Mouse (Mus musculus) forebrain, embryonic 11.5 days (tissue): Measurements from ENCODE around the gene Thap4. TPM values are rescaled to one million over a fixed set of nuclear protein-coding genes. Genes with fewer than 3 reads are reported as not detected.

Experiments used
- ATAC-seq: fragments of 200-750 bp; cut with Nextera tagmentation; replicated peaks from 2 replicates; pipeline ENCODE4 v1.8.0; 2017; ENCODE audit warnings: moderate TSS enrichment; ENCODE audit not compliant: low FRiP score
- DNase-seq: peaks from one replicate; pipeline ENCODE4 v3.0.0-alpha.2; 2017; ENCODE audit warnings: low spot score
- H3K27ac ChIP-seq: fragments of 300-500 bp; sonication (generic); 2 replicates; pipeline ENCODE4 v1.5.1; 2014; ENCODE audit warnings: low read depth, low read length
- H3K27me3 ChIP-seq: fragments of 300-500 bp; sonication (generic); 2 replicates; pipeline ENCODE4 v1.6.1; 2014; ENCODE audit warnings: mild to moderate bottlenecking, low read length, mixed read lengths; ENCODE audit not compliant: control insufficient read depth, insufficient read depth
- H3K36me3 ChIP-seq: fragments of 300-500 bp; sonication (generic); 2 replicates; pipeline ENCODE4 v1.6.1; 2014; ENCODE audit warnings: mild to moderate bottlenecking, low read length, moderate library complexity, mixed read lengths; ENCODE audit not compliant: control insufficient read depth, insufficient read depth
- H3K4me1 ChIP-seq: fragments of 300-500 bp; sonication (generic); replicated peaks from 2 replicates; pipeline ENCODE4 v1.6.1; 2014; ENCODE audit warnings: low read length, mixed read lengths; ENCODE audit not compliant: control insufficient read depth, insufficient read depth
- H3K4me2 ChIP-seq: fragments of 300-500 bp; sonication (generic); 2 replicates; pipeline ENCODE4 v1.6.1; 2014; ENCODE audit warnings: low read depth, mild to moderate bottlenecking, low read length, moderate library complexity, mixed read lengths; ENCODE audit not compliant: severe bottlenecking
- H3K4me3 ChIP-seq: fragments of 300-500 bp; sonication (generic); 2 replicates; pipeline ENCODE4 v1.5.1; 2014; ENCODE audit warnings: low read depth, low read length
- H3K9ac ChIP-seq: fragments of 300-500 bp; sonication (generic); 2 replicates; pipeline ENCODE4 v1.6.1; 2014; ENCODE audit warnings: low read length
- H3K9me3 ChIP-seq: fragments of 300-500 bp; sonication (generic); 2 replicates; pipeline ENCODE4 v1.6.1; 2016; ENCODE audit warnings: low read length, mixed read lengths; ENCODE audit not compliant: control insufficient read depth
- WGBS: fragments of 180-500 bp; shearing (Covaris S2); extraction: QIAGEN DNeasy Blood & Tissue Kit; methylation state at CpG from one replicate; pipeline ENCODE4 v1.1.7; 2014; 5-methylcytosine and 5-hydroxymethylcytosine counted together
- polyA plus RNA-seq: library from polyadenylated mRNA; unstranded; fragments of >200 nt; fragmentation: Nextera tagmentation; extraction: Ambion mirVana; gene quantifications from 2 replicates; pipeline ENCODE4 v1.2.1, GENCODE M21; 2014

Gene Thap4
- polyA plus RNA-seq, 1 experiment from 2014 or later, result 36.5 TPM

DNA sequence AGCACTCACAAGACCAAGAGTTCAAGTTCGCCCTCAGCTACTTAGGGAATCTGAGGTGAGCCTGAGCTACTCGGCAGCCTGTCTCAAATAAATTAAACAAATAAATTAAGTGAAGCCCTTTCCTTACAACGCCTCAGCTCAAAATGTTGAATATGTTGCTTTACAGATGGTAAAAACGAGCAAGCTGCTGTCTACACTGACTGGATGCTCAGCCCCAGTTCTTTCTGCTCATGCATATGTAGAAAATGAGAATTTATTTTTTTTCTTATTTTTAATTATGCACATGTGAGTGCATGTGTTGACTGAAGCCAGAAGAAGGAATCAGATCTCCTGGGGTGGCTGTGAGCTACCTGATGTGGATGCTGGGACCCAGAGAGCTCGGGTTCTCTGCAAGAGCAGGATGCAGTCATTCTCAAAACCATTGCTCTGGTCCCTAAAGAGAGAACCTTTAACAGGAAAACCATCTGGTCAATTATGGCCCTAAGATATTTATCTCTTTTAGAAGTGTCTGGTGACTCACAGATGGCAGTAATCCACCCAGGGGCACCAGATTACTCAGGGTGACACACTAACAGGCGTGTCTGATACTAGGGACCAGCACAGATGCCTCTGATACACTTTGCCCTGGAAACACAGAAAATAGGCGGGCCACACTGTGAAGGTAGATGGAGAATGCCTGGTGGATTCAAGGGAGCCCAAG lies 98.2 kb downstream of the Thap4 start:
- H3K4me3 ChIP-seq, result no peak overlapping the region
- H3K27me3 ChIP-seq, result no peaks in the 10 kb centered on the region
- ATAC-seq (no peak), DNase-seq (no peak)
- no peaks in the 10 kb centered on the region for H3K4me1 ChIP-seq
- H3K36me3 ChIP-seq, result no peaks in the 10 kb centered on the region
- H3K4me2 ChIP-seq, result no peak overlapping the region
- 79% methylated on average over 7 of the region's 7 CpGs for WGBS
- no peak overlapping the region for H3K27ac ChIP-seq
- H3K9ac ChIP-seq, result no peak overlapping the region
- H3K9me3 ChIP-seq, result no peaks in the 10 kb centered on the region

DNA sequence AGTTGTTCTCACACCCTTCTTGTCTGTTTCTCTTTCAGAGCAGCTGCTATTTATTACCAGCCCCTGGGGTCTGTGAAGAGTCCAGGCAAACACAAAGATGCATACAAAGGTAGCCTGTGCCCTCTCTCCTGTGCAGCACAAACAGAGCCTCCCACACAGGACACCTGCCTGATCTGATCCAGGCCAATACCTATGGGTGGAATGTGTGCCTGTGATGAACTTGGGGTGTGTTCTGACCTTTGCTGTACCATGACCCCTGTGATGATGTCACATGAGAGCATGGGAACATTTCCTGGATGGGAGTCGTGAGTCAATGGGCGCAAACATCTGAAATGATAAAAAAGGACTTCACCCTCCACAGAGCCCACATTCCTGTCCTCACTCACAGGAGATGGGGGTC lies 99.9 kb downstream of the Thap4 start:
- H3K9me3 ChIP-seq, result no peaks in the 10 kb centered on the region
- no peaks in the 10 kb centered on the region for H3K36me3 ChIP-seq
- H3K27ac ChIP-seq, result no peak overlapping the region
- 79% methylated on average over 2 of the region's 2 CpGs for WGBS
- H3K9ac ChIP-seq, result no peak overlapping the region
- no peaks in the 10 kb centered on the region for H3K27me3 ChIP-seq
- no peak overlapping the region for H3K4me3 ChIP-seq
- DNase-seq (no peak), ATAC-seq (no peak)
- H3K4me1 ChIP-seq, result no peaks in the 10 kb centered on the region
- H3K4me2 ChIP-seq, result no peak overlapping the region

DNA sequence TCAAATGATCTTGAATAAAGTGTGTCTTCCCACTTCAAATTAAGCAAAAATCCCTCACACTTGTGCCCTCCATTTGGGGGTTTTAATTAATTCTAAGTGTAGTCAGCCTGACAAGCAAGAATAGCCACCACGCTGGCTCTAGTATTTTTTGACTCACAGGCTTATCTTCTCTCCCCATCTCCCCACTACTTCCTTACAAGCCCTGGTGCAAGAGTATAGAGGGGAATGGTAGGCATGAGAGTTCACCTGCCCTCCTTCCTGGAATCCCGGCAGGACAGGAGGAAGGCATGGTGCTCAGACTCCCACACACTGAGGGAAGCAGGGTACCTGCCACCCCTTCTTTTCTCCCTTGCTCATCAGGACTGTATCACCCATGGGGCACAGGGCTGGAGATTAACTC lies 100.4 kb downstream of the Thap4 start:
- ATAC-seq (no peak), DNase-seq (no peak)
- Histone ChIP-seq H3K27ac (no peak overlapping the region), H3K36me3 (no peaks in the 10 kb centered on the region), H3K27me3 (no peaks in the 10 kb centered on the region), H3K9me3 (no peaks in the 10 kb centered on the region), H3K4me1 (no peaks in the 10 kb centered on the region), H3K9ac (no peak overlapping the region), H3K4me2 (no peak overlapping the region), H3K4me3 (no peak overlapping the region)
- 56% methylated on average over 2 of the region's 2 CpGs for WGBS

Other genes with a start within 250 kb of the Thap4 start
- gene Farp2, start 242.8 kb downstream of the Thap4 start, polyA plus RNA-seq, result 4.4 and 4.5 TPM in 2 replicates
- gene Stk25, start 96.2 kb downstream of the Thap4 start, polyA plus RNA-seq, result 186 and 206 TPM in 2 replicates
- gene Bok, start 69.2 kb downstream of the Thap4 start, polyA plus RNA-seq, result 44.0 and 48.6 TPM in 2 replicates
- gene Atg4b, start 3.4 kb downstream of the Thap4 start, polyA plus RNA-seq, result 89.9 and 93.3 TPM in 2 replicates
- 267 and 282 TPM in 2 replicates for gene Dtymk, start 47.1 kb upstream of the Thap4 start, polyA plus RNA-seq
- 22.9 and 24.9 TPM in 2 replicates for gene Ing5, start 49.1 kb upstream of the Thap4 start, polyA plus RNA-seq
- 11.5 and 12.5 TPM in 2 replicates for gene D2hgdh, start 70.0 kb upstream of the Thap4 start, polyA plus RNA-seq
- not detected in 2 replicates for gene Gal3st2, start 106.4 kb upstream of the Thap4 start, polyA plus RNA-seq
- not detected in 2 replicates for gene Gal3st2b, start 163.4 kb upstream of the Thap4 start, polyA plus RNA-seq
- gene Gal3st2c, start 235.6 kb upstream of the Thap4 start, polyA plus RNA-seq, result not detected in 2 replicates